Mouse (Mus musculus): ENCODE results near the gene Sv2a.
"Not testable (repeated sequence)": the region's sequence is repeated elsewhere in the genome, so short reads cannot be mapped to it uniquely, and the experiment has no call there.

Gene Sv2a

GRCm38 (mm10) chr3:96220765-96221639 lies 40.1 kb downstream of the Sv2a start, which contains the start of the genes Hist2h2ac and Hist2h2be:
Gene Hist2h2ac, minus strand, starts transcription at chr3:96220880.
Gene Hist2h2be, plus strand, starts transcription at chr3:96221119.
- DNase-seq (ENCODE audit: low spot score) = peak; percentile 17

GRCm38 (mm10) chr3:96221640-96222038 lies 40.7 kb downstream of the Sv2a start:
- DNase-seq (ENCODE audit: low spot score) = no peak

- no peak for DNase-seq (ENCODE audit: low spot score)
Observed at GRCm38 (mm10) chr3:96222774-96223173, 41.8 kb downstream of the Sv2a start.

- no peak for DNase-seq (ENCODE audit: low spot score)
Observed at GRCm38 (mm10) chr3:96225421-96225820, 44.5 kb downstream of the Sv2a start.

GRCm38 (mm10) chr3:96226695-96227648 lies 46.0 kb downstream of the Sv2a start:
- DNase-seq (ENCODE audit: low spot score) = no peak

GRCm38 (mm10) chr3:96228828-96229227 lies 47.9 kb downstream of the Sv2a start:
- DNase-seq (ENCODE audit: low spot score) = no peak

GRCm38 (mm10) chr3:96230404-96230803 lies 49.5 kb downstream of the Sv2a start:
- DNase-seq (ENCODE audit: low spot score) = no peak

GRCm38 (mm10) chr3:96230910-96231757 lies 50.2 kb downstream of the Sv2a start:
- DNase-seq (ENCODE audit: low spot score) = no peak

- no peak for DNase-seq (ENCODE audit: low spot score)
Observed at GRCm38 (mm10) chr3:96231758-96232120, 50.8 kb downstream of the Sv2a start.

- DNase-seq (ENCODE audit: low spot score) = no peak
Observed at GRCm38 (mm10) chr3:96234914-96235313, 54.0 kb downstream of the Sv2a start.

GRCm38 (mm10) chr3:96235836-96236235 lies 54.9 kb downstream of the Sv2a start:
- no peak for DNase-seq (ENCODE audit: low spot score)

- no peak for DNase-seq (ENCODE audit: low spot score)
Observed at GRCm38 (mm10) chr3:96236834-96237334, 55.9 kb downstream of the Sv2a start.

GRCm38 (mm10) chr3:96237335-96237903 lies 56.5 kb downstream of the Sv2a start:
- DNase-seq (ENCODE audit: low spot score) = no peak

GRCm38 (mm10) chr3:96237904-96238511 lies 57.1 kb downstream of the Sv2a start:
- DNase-seq (ENCODE audit: low spot score) = no peak

- not testable (repeated sequence) for DNase-seq (ENCODE audit: low spot score)
Observed at GRCm38 (mm10) chr3:96238954-96239793, 58.2 kb downstream of the Sv2a start, which contains the start of gene Hist2h3c2. Gene Hist2h3c2, minus strand, starts transcription at chr3:96239127.

GRCm38 (mm10) chr3:96239949-96240798 lies 59.2 kb downstream of the Sv2a start, which contains the start of gene Hist2h2aa2:
Gene Hist2h2aa2, minus strand, starts transcription at chr3:96240276.
- DNase-seq (ENCODE audit: low spot score) = peak; percentile 84

- DNase-seq (ENCODE audit: low spot score) = no peak
Observed at GRCm38 (mm10) chr3:96240799-96241197, 59.8 kb downstream of the Sv2a start.

GRCm38 (mm10) chr3:96243921-96244572 lies 63.1 kb downstream of the Sv2a start:
- DNase-seq (ENCODE audit: low spot score) = no peak
